Mouse (Mus musculus) 416B (cell line): ENCODE measurements at regions not wholly inside any gene's neighbourhood (a gene's known extent, or its start where the extent isn't known, plus 50 kb on each side); places are given as distances from the start of the nearest gene placed in this dataset.

Source experiments
- DNase-seq: peaks from one replicate; pipeline ENCODE4 v3.0.0; 2011; ENCODE audit warnings: low read depth

DNA sequence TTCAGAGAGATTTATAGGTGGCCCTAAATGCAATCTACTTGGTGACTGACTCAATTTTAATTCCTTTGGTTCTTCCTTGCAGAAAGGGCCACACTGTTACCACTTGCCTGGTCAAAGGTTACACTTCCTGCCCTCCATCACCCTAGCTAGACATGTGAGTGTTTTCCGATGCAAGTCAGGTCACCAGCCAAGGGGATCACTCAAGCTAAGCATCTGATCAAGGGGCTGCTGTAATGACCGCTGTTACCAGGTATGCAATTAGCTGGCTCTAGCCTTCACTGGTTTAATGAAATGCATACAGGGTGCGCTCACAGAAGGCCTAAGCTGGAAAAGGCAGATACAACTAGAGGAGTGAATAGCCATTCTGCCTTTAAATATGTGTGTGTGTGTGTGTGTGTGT is 105.1 kb downstream of the Mtx2 start:
- no peak for DNase-seq

- DNase-seq, result no peak
These were observed 107.6 kb downstream of the Mtx2 start for GRCm38 (mm10) chr2:74933190-74933589.

- DNase-seq, result no peak
These were observed 108.2 kb downstream of the Mtx2 start for GRCm38 (mm10) chr2:74933771-74934170.

GRCm38 (mm10) chr2:74938711-74939110 is 113.1 kb downstream of the Mtx2 start:
- DNase-seq, result no peak

- no peak for DNase-seq
These were observed 116.4 kb downstream of the Mtx2 start for GRCm38 (mm10) chr2:74941966-74942365.

DNA sequence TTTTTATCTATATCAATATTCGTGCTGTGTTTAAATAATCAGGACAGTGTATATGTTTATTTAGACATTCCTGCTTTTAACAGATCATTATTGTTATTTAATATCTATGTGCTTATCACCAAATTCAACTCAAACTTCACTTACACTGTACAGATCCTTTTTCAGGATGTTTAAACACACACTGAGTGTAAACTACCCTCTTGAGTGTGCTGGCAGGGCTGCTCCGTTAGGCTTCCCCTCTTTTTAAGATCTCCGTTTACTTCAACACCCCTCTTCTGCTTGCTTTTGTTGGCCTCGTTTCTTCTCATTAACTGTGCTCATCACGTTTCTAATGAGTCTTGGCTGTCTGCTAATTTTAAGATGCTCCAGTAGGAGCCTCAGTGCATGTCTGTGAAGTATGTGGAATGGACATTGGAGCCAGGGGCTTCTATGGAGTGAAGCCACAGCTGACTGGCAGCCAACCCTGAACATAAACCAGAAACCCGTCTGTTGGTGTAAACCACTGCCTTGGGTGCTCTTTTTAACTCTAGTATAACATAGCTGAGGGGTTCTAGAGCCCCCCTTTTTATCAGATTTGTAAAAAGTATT is 117.1 kb downstream of the Mtx2 start:
- no peak for DNase-seq

DNA sequence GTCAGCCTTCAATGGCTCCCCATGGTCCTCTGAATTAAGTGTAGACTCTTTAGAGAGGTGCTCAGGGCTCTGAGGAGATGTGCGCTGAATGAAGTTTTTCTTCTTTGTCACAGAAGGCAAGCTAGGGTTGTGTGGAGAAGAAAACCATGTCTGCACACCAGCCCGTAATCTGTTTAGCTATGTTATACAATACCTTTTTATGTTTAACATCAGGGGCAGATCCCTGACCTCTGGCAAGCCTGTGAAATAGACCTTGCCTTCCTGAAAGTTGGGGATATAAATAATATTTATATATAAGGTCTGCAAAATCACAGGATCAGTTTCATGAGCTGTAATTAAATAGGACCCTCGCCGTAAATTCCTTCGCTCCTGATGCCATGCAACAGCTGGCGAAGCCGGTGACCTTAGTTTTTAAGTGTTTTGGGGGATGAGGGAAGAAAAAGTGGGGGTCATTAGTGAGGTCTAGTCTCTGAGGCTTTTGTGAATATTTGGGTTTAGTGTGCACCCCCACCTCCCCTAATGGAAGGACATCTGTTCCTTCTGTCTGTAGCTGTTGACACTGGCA is 119.7 kb downstream of the Mtx2 start:
- no peak for DNase-seq

DNA sequence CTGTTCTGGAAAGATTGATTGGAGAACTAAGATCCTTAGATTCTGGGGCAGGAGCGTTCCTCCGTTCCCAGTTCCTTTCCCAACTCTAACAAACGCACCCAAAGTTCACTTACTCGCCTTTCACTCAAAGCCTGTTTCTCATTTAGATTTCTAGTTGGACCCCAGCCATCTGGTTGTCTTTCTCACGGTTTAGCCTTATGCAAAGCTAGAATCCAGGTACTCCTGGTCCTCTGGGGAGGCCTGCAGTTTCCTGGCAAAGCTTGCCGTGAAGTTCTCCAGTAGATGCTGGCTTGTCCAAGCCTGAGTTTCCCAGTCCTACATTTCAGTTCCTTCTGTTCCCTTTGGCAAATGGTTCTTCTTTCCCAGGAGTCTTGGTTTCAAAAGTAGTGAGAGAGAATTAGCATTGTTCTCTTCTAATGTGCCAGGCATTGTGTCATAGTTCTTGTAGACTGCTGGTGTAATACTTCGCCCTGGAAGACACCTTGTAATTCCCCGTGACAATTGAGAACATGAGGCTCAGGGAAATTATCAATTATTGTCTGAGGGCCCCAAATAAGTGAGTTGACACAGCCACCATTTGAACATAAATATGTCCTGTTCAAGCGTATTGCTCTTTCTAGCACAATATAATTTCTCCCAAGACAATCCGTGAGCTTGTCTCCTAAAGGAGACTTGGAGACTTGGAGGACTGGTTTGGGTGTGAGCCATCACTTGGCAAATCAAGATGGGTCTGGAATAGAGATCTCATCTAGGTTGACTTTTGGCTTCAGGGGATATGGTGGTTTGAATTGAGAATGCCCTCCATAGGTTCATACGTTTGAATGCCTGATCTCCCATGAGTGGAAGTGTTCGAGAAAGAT is 126.0 kb downstream of the Mtx2 start:
- DNase-seq, result no peak

- DNase-seq, result no peak
These were observed 128.5 kb downstream of the Mtx2 start for GRCm38 (mm10) chr2:74954101-74954500.

DNA sequence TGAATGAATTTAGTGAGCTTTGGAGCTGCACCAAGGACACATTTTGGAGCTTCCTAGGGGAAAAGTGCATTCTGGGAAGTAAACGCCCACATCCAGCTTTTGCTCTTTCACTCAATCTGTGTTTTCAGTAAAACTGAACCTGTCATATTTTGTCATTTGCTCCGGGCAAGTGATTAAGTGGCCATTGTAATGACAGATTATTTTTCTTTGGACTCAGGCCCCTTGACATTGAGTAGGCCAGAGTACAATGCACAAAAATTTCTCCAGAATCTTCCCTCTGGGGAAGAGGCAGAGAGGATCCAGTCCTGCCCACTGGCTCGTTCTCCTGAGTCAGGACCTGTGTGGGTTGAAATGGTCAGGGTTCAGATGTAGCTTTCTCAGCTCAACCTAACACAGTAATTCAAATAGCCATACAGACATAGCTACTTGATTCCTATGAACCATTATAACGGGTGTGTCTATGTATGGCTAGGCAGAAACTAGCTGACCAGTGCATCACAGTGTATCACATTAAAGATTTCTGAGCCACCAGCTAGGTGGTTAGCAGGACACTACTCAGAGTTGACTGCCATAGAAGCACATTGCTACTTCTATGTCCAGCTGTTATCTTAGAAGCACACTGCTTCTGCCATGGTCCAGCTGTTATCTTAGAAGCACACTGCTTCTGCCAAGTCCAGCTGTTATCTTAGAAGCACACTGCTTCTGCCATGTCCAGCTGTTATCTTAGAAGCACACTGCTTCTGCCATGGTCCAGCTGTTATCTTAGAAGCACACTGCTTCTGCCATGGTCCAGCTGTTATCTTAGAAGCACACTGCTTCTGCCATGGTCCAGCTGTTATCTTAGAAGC is 129.9 kb downstream of the Mtx2 start:
- no peak for DNase-seq

DNA sequence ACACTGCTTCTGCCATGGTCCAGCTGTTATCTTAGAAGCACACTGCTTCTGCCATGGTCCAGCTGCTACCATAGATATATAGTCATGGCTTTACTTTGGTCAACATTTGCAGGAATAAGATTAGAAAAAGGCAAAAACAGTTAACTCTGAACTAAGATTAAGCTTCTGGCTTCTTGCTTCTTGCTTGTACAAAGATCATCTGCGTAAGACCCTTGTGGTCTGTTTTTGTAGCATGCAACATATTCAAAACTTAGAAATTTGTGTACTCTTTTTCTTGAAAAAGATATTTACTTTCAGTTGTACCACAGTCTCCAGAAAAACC is 130.5 kb downstream of the Mtx2 start:
- no peak for DNase-seq

DNA sequence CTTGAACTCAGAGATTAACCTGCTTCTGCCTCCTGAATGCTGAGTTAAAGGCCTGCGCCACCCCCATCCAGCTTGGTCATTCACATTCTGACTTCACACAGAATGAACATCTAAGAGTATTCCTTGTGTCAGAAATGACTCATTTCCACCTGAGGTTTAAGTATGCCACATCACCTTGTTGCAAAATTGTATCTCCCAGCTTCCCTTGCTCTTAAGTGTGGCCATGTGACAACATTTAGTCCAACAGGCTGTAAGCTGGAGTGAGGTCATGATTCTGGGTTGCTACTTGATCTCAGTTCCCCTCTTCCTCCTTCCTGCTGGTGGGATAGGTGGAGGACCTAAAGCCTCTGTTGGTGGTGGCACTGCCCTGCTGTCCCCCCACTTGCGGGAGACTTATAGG is 131.0 kb downstream of the Mtx2 start:
- peak; percentile 61 for DNase-seq

- DNase-seq, result no peak
These were observed 134.3 kb downstream of the Mtx2 start for GRCm38 (mm10) chr2:74959936-74960335.

- no peak for DNase-seq
These were observed 136.8 kb downstream of the Mtx2 start for GRCm38 (mm10) chr2:74962416-74962815.

- DNase-seq, result peak; percentile 71
These were observed 138.8 kb downstream of the Mtx2 start for GRCm38 (mm10) chr2:74964360-74964759.

- DNase-seq, result no peak
These were observed 139.4 kb downstream of the Mtx2 start for GRCm38 (mm10) chr2:74964980-74965379.

DNA sequence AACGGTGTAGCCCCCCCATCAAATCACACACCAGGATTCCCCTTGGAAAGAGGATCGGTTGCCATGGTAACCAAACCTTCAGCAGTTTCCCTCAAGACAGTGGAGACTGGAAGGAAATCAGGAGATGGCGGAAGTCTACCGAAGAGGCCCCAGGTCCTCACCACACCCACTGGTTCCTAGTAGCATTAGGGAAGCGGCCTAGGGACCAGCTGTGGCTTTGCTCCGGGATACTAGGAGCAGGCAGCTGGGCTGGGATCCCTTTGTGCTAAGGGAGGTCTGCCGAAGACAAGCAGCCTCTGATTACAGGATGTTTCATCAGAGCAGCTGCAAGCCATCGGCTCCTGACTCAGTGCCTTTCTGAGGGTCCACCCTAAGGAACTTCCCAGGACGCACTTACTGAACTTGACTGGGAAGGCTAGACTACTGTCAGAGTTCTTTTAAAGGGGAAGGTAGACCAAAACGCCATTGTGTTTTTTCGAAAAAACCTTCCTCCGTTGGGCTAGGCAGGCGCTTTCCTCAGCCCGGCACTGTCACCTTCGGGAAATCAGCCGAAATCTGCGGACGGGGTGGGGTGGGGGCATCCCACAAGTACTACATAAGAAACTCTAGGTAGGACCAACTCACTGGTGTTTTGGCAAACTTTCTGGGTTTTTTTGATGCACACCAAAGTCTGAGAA is 139.9 kb downstream of the Mtx2 start:
- no peak for DNase-seq

- no peak for DNase-seq
These were observed 145.1 kb downstream of the Mtx2 start for GRCm38 (mm10) chr2:74970611-74971265.

DNA sequence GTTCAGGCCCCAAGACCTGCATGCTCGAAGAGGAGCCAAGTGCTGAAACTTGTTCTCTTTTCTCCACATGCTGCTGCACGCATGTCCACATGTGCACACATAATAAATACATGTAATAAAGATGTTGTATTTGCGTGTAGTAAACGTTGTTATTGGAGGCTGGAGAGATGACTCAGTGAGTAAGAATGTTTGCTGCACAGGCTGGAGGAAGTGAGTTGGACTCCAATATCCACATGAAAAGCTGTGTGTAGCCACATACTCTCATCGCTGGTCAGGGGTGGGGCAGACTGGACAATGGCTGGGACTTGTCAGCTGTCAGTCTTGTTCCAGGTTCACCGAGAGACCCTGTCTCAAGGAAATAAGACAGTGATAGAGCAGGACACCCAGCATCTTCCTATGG is 147.8 kb downstream of the Mtx2 start:
- DNase-seq, result no peak

DNA sequence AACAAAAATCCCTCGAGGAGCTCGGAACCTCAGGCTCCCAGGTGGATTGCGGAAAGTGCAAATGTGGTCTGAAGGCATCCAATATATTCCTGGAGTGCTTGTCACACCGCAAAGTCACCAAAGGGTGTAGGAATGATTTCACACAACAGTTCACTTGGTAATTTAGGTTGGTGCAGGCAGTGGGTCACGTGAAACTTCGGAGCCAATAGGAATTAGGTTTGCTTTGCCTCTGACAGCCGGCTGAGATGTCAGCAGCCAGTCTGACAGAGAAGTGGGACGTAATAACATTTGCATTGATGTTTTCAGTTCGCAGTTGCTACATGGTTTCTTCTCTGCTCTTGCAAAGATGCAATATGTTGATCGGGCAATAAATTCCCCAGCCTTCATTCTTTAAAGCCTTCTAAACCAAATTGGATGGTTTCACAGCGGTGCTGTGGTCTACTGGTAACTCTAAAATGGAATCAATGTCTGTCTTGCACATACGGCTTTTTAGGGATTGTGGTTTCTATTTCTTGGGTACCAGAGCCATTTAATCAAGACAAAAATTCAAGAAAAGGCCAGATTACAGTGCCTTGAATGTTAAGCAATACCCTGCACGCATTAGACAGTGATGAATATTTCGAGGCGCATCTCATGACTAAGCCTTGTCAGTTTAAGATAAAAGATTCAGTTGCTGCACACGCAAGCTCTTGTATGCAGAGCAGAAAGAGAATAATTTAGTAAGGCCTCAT is 149.2 kb downstream of the Mtx2 start:
- DNase-seq, result no peak

DNA sequence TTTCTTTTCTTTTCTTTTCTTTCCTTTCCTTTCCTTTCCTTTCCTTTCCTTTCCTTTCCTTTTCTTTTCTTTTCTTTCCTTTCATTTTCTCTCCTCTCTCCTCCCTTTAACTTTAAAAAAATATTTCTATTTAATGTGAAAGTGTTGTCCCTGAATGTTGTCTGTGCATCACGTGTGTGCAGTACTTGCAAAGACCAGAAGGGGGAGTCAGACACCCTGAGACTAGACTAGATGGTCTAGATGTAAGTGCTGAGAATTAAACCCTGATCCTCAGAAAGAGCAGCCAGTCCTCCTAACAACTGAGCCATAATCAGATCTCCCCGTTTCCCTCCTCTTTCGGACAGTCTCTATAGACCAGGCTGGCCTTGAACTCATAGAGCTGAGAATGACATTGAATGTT is 151.7 kb downstream of the Mtx2 start:
- DNase-seq, result no peak
